Mouse (Mus musculus) bone marrow, adult 2 months (tissue): ENCODE measurements around the gene Cox6b2.

Experiments used
- CTCF ChIP-seq: fragments of 200-500 bp; IDR thresholded peaks from 2 replicates; pipeline ENCODE4 v1.5.1; 2011; ENCODE audit warnings: low read length, control low read depth; ENCODE audit not compliant: control insufficient read depth, insufficient read depth
- POLR2A ChIP-seq: fragments of 200-500 bp; IDR thresholded peaks from 2 replicates; pipeline ENCODE4 v1.6.1; 2011; ENCODE audit warnings: low read depth, mild to moderate bottlenecking, control low read depth, low read length, borderline replicate concordance; ENCODE audit not compliant: control insufficient read depth

DNA sequence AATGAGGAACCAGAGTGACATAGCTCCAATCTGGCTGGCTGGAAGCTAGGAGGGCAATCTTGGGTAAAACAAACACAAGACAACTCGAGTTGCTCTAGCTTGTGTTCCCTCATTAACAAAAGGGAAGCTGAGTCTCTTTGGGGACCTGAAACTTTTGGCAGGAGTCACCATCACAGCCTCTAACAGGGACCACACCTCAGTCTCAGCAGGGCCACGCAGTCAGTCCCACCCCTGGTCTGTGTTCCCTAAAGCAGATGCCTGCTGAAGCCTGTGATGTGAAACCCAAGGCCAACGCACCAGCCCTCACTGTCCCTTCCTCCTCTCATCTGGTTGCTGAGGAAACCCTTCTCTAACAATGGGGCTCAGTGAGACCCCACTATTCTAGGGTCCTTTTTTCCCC lies 29.2 kb upstream of the Cox6b2 start:
- TF ChIP-seq POLR2A: no peak
- TF ChIP-seq CTCF: no peak
